Mouse (Mus musculus): Measurements from ENCODE around the gene Gm14819.
"Not testable (repeated sequence)": the region's sequence is repeated elsewhere in the genome, so short reads cannot be mapped to it uniquely, and the experiment has no call there.

Gene Gm14819

GRCm38 (mm10) chrX:35403883-35404282 is at the start of gene Gm14819:
Gene Gm14819, plus strand, starts transcription at chrX:35404183.
- DNase-seq (ENCODE audit: low spot score in 2 of 2) = not testable (repeated sequence)
